Mouse (Mus musculus) liver, adult 2 months (tissue): ENCODE data around the gene Slc39a11. TPM values are rescaled to one million over a fixed set of nuclear protein-coding genes. Genes with fewer than 3 reads are reported as not detected.

ENCODE experiments used
- DNase-seq: peaks from one replicate; pipeline ENCODE4 v3.0.0-alpha.2; 2011; ENCODE audit warnings: low read depth, low spot score; ENCODE audit errors: extremely low read depth
- H3K27ac ChIP-seq: fragments of 200-500 bp; replicated peaks from 2 replicates; pipeline ENCODE4 v1.5.1; 2012; ENCODE audit warnings: low read depth, mild to moderate bottlenecking, control low read depth, inconsistent platforms, low read length; ENCODE audit not compliant: insufficient read depth
- H3K27me3 ChIP-seq: fragments of 200-500 bp; 2 replicates; pipeline ENCODE4 v1.6.1; 2012; ENCODE audit warnings: mild to moderate bottlenecking, moderate library complexity, low read length, inconsistent platforms; ENCODE audit not compliant: control insufficient read depth, insufficient read depth
- H3K36me3 ChIP-seq: fragments of 200-500 bp; 2 replicates; pipeline ENCODE4 v1.6.1; 2012; ENCODE audit warnings: low read length, inconsistent platforms; ENCODE audit not compliant: control insufficient read depth, insufficient read depth
- H3K4me1 ChIP-seq: fragments of 200-500 bp; 2 replicates; pipeline ENCODE4 v1.6.1; 2011; ENCODE audit warnings: low read length; ENCODE audit not compliant: control insufficient read depth, insufficient read depth
- H3K4me3 ChIP-seq: fragments of 200-500 bp; 2 replicates; pipeline ENCODE4 v1.5.1; 2011; ENCODE audit warnings: low read depth, mild to moderate bottlenecking, control low read depth, low read length, moderate library complexity; ENCODE audit not compliant: insufficient read depth
- H3K79me2 ChIP-seq: fragments of 200-500 bp; 2 replicates; pipeline ENCODE4 v1.6.1; 2012; ENCODE audit warnings: inconsistent platforms, mild to moderate bottlenecking, low read length, moderate library complexity; ENCODE audit not compliant: control insufficient read depth, insufficient read depth
- H3K9ac ChIP-seq: fragments of 200-500 bp; 2 replicates; pipeline ENCODE4 v1.6.1; 2012; ENCODE audit warnings: low read depth, mild to moderate bottlenecking, control low read depth, inconsistent platforms, low read length
- CTCF ChIP-seq: fragments of 200-500 bp; IDR thresholded peaks from 2 replicates; pipeline ENCODE4 v1.5.1; 2011; ENCODE audit warnings: low read depth, low read length, control low read depth
- POLR2A ChIP-seq: fragments of 200-500 bp; IDR thresholded peaks from 2 replicates; pipeline ENCODE4 v1.6.1; 2011; ENCODE audit warnings: low read length, control low read depth; ENCODE audit not compliant: insufficient read depth; ENCODE audit errors: extremely low read depth
- WGBS: fragments of 180-500 bp; shearing (Covaris S2); methylation state at CpG from one replicate; pipeline ENCODE4 v1.1.7; 2018; 5-methylcytosine and 5-hydroxymethylcytosine counted together
- polyA plus RNA-seq: library from polyadenylated mRNA; depleted of rRNA; stranded (reverse); fragments of >200 nt; gene quantifications from 2 replicates; pipeline ENCODE4 v1.2.3, GENCODE M21; 2012
- total RNA-seq: library from RNA; depleted of rRNA; stranded (reverse); fragments of >200 nt; gene quantifications from 2 replicates; pipeline ENCODE4 v1.2.3, GENCODE M21; 2014

Gene Slc39a11
- total and polyA plus RNA-seq, 2 experiments = 18.8 to 22.8 TPM

GRCm38 (mm10) chr11:113350583-113350982 is 299.3 kb downstream of the Slc39a11 start:
- WGBS = 96% methylated on average over 4 of the region's 4 CpGs
- H3K27ac ChIP-seq = no peak overlapping the region
- no peak overlapping the region for H3K9ac ChIP-seq
- no peaks in the 10 kb centered on the region for H3K79me2 ChIP-seq
- H3K27me3 ChIP-seq = no peaks in the 10 kb centered on the region
- TF ChIP-seq POLR2A (no peak), CTCF (no peak)
- DNase-seq = no peak
- no peaks in the 10 kb centered on the region for H3K4me1 ChIP-seq
- no peaks in the 10 kb centered on the region for H3K36me3 ChIP-seq
- no peak overlapping the region for H3K4me3 ChIP-seq

- TF ChIP-seq POLR2A (no peak), CTCF (no peak)
- 87% methylated on average over 9 of the region's 9 CpGs for WGBS
- Histone ChIP-seq H3K4me3 (no peak overlapping the region), H3K27me3 (no peaks in the 10 kb centered on the region), H3K9ac (no peak overlapping the region), H3K36me3 (0 out of 2 replicates have a peak, but pooled peaks cover 2% of the 10 kb centered on the region), H3K79me2 (no peaks in the 10 kb centered on the region), H3K27ac (no peak overlapping the region), H3K4me1 (no peaks in the 10 kb centered on the region)
- DNase-seq = no peak
These were observed 302.9 kb downstream of the Slc39a11 start for GRCm38 (mm10) chr11:113346895-113347514.

GRCm38 (mm10) chr11:113339770-113340169 is 310.1 kb downstream of the Slc39a11 start:
- TF ChIP-seq CTCF (no peak), POLR2A (no peak)
- no peak overlapping the region for H3K27ac ChIP-seq
- no peaks in the 10 kb centered on the region for H3K79me2 ChIP-seq
- H3K4me3 ChIP-seq = no peak overlapping the region
- no peak for DNase-seq
- 95% methylated on average over 8 of the region's 8 CpGs for WGBS
- no peaks in the 10 kb centered on the region for H3K4me1 ChIP-seq
- H3K9ac ChIP-seq = no peak overlapping the region
- no peaks in the 10 kb centered on the region for H3K27me3 ChIP-seq
- H3K36me3 ChIP-seq = 0 out of 2 replicates have a peak, but pooled peaks cover 2% of the 10 kb centered on the region

GRCm38 (mm10) chr11:113338581-113338980 is 311.3 kb downstream of the Slc39a11 start:
- no peaks in the 10 kb centered on the region for H3K4me1 ChIP-seq
- H3K4me3 ChIP-seq = no peak overlapping the region
- H3K79me2 ChIP-seq = no peaks in the 10 kb centered on the region
- TF ChIP-seq CTCF = no peak
- no peak for TF ChIP-seq POLR2A
- no peak for DNase-seq
- no peaks in the 10 kb centered on the region for H3K27me3 ChIP-seq
- H3K36me3 ChIP-seq = 0 out of 2 replicates have a peak, but pooled peaks cover 2% of the 10 kb centered on the region
- H3K9ac ChIP-seq = no peak overlapping the region
- H3K27ac ChIP-seq = no peak overlapping the region
- 83% methylated on average over 5 of the region's 5 CpGs for WGBS

GRCm38 (mm10) chr11:113335706-113336105 is 314.2 kb downstream of the Slc39a11 start:
- DNase-seq = no peak
- no peak overlapping the region for H3K9ac ChIP-seq
- no peak overlapping the region for H3K4me3 ChIP-seq
- H3K36me3 ChIP-seq = no peaks in the 10 kb centered on the region
- no peaks in the 10 kb centered on the region for H3K4me1 ChIP-seq
- WGBS = 96% methylated on average over 5 of the region's 5 CpGs
- TF ChIP-seq CTCF = no peak
- no peak for TF ChIP-seq POLR2A
- no peak overlapping the region for H3K27ac ChIP-seq
- H3K27me3 ChIP-seq = no peaks in the 10 kb centered on the region
- no peaks in the 10 kb centered on the region for H3K79me2 ChIP-seq

- Histone ChIP-seq H3K27ac (no peak overlapping the region), H3K9ac (no peak overlapping the region), H3K4me1 (no peaks in the 10 kb centered on the region), H3K27me3 (no peaks in the 10 kb centered on the region), H3K4me3 (no peak overlapping the region), H3K36me3 (no peaks in the 10 kb centered on the region), H3K79me2 (no peaks in the 10 kb centered on the region)
- peak; percentile 1 for DNase-seq
- TF ChIP-seq CTCF (no peak), POLR2A (no peak)
- 80% methylated on average over 5 of the region's 5 CpGs for WGBS
These were observed 315.4 kb downstream of the Slc39a11 start for GRCm38 (mm10) chr11:113334444-113334881.
